Mouse (Mus musculus): ENCODE data around the gene Exosc8. TPM values are rescaled to one million over a fixed set of nuclear protein-coding genes. Genes with fewer than 3 reads are reported as not detected.
"Not testable (repeated sequence)": the region's sequence is repeated elsewhere in the genome, so short reads cannot be mapped to it uniquely, and the experiment has no call there.

Exosc8 gene
- polyA plus RNA-seq, 1 experiment from 2014 or later, result 70.1 TPM

DNA sequence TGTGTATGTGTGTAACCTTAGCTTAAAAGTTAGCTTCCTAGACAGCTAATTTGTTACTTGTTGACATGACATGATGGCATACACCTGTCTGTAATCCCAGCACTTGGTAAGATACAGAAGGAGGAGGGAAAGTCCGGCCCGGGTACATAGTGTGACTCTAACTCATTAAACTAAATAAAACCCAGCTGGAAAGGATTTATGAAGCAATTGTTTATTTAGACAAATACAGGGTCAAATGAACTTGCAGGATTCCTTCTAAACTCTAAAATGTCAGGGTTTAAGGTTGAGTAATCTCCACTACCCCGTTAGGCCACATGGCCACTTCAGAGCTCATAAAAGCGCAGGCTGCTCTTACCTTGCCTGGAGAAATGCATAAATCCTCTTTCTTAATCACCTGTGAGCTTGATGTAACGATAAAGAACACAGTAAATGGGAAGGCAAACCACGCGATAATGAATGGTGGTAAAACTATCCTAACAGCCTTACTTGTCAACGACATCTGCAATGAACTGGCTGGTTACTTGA, 3.5 kb downstream of the Exosc8 start:
- H3K27ac ChIP-seq (replicated peaks), result no peak overlapping the region
- no peak overlapping the region for H3K4me2 ChIP-seq
- H3K9me3 ChIP-seq, result no peaks in the 10 kb centered on the region
- WGBS, result 92% methylated on average over 8 of the region's 8 CpGs
- no peaks in the 10 kb centered on the region for H3K27me3 ChIP-seq
- no peak for ATAC-seq (ENCODE audit: low FRiP score, low read depth)
- H3K4me3 ChIP-seq, result no peak overlapping the region
- no peak overlapping the region for H3K9ac ChIP-seq
- peaks cover 49% of the 10 kb centered on the region for H3K36me3 ChIP-seq
- H3K4me1 ChIP-seq (replicated peaks), result peaks cover 23% of the 10 kb centered on the region

DNA sequence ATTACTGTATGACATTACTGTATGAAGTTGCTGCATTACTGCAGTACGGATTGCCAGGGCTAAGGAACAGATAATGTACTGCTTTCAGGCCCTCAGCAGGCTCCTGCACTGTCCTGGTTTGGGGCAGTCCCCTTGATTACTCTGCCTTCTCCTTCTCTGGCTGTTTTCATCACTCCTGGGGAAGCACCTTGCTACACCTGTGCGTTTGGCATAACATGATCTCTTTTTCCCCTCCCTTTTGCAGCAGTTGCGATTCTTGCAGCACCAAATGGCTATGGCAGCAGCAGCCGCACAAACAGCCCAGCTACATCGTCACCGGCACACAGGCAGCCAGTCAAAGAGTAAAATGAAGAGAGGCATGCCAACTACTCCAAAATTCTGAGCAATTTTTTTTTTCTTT, 7.1 kb downstream of the Exosc8 start:
- WGBS, result 98% methylated on average over 6 of the region's 6 CpGs
- no peak overlapping the region for H3K4me2 ChIP-seq
- no peak for ATAC-seq (ENCODE audit: low FRiP score, low read depth)
- peaks cover 5% of the 10 kb centered on the region for H3K4me1 ChIP-seq (replicated peaks)
- H3K27ac ChIP-seq (replicated peaks), result no peak overlapping the region
- no peaks in the 10 kb centered on the region for H3K27me3 ChIP-seq
- H3K36me3 ChIP-seq, result peaks cover 60% of the 10 kb centered on the region
- H3K4me3 ChIP-seq, result no peak overlapping the region
- H3K9ac ChIP-seq, result no peak overlapping the region
- no peaks in the 10 kb centered on the region for H3K9me3 ChIP-seq

DNA sequence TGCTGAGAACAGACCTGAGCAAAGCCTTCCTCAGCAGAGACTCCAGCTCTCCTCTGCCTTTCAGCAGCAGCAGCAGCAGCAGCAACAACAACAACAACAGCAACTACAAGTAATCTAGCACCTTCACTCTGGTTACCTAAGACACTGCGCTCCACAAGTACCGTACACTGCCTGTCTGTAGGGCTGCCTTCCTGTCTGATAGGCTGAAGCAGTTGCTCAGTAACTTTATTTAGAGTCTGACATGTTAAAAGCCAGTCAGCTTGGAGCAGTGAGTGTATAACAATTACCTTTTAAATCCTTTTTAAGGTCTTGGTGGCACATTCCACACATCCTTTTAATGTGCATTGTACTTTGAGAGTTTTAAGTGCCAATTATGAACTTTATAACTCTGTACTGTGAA, 7.6 kb downstream of the Exosc8 start:
- Histone ChIP-seq H3K4me1 (replicated peaks) (no peaks in the 10 kb centered on the region), H3K9me3 (no peaks in the 10 kb centered on the region), H3K4me2 (no peak overlapping the region), H3K9ac (no peak overlapping the region), H3K27me3 (no peaks in the 10 kb centered on the region), H3K4me3 (no peak overlapping the region), H3K27ac (replicated peaks) (no peak overlapping the region), H3K36me3 (peaks cover 65% of the 10 kb centered on the region)
- 90% methylated on average over 2 of the region's 2 CpGs for WGBS
- no peak for ATAC-seq (ENCODE audit: low FRiP score, low read depth)

GRCm38 (mm10) chr3:54725344-54725743, 9.8 kb downstream of the Exosc8 start:
- WGBS, result 91% methylated on average over 2 of the region's 2 CpGs

DNA sequence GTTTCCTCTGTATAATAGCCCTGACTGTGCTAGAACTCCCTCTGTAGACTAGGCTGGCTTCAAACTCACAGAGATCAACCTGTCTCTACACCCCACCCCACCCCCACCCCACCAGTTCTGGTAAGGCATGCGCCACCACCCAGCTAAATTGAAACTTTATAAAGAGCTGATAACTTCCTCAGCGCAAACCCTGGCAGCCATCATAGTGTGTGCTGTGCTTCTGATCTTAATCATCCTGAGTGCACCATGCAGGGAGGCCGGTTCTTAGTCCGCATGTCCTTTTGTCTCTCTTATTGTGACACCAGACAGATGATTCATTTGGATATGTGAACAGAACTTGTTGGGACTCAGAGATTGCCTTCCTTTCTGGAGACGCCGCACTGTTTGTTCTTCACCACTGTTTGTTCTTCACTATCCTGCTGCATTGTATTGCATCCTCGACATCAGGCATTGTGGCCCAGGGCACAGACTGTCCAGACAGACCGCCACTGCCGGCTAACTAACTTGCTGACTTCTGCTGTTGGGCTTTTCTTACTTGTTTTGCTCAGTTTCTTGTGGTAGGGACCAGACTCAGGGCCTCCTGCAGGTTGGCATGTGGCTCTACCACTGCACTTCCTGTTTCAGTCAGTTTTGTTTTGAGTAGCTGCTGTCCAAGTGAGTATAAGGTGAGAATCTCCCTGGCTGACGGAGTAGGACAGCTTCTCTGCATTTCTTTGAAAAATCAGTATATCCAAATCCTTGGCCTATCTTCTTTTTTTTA, 11.3 kb downstream of the Exosc8 start:
- no peak overlapping the region for H3K9ac ChIP-seq
- H3K4me3 ChIP-seq, result no peak overlapping the region
- H3K4me2 ChIP-seq, result no peak overlapping the region
- H3K9me3 ChIP-seq, result no peaks in the 10 kb centered on the region
- no peak overlapping the region for H3K27ac ChIP-seq (replicated peaks)
- no peaks in the 10 kb centered on the region for H3K4me1 ChIP-seq (replicated peaks)
- H3K27me3 ChIP-seq, result no peaks in the 10 kb centered on the region
- H3K36me3 ChIP-seq, result peaks cover 60% of the 10 kb centered on the region
- 77% methylated on average over 10 of the region's 10 CpGs for WGBS
- ATAC-seq (ENCODE audit: low FRiP score, low read depth), result no peak

More at GRCm38 (mm10) chr3:54725344-54725743, 9.8 kb downstream of the Exosc8 start:
- Histone ChIP-seq H3K4me2 (no peak overlapping the region), H3K27me3 (no peaks in the 10 kb centered on the region), H3K4me3 (no peak overlapping the region), H3K4me1 (replicated peaks) (no peaks in the 10 kb centered on the region), H3K36me3 (peaks cover 67% of the 10 kb centered on the region), H3K9ac (no peak overlapping the region), H3K27ac (replicated peaks) (no peak overlapping the region), H3K9me3 (no peaks in the 10 kb centered on the region)
- ATAC-seq (ENCODE audit: low FRiP score, low read depth), result no peak

DNA sequence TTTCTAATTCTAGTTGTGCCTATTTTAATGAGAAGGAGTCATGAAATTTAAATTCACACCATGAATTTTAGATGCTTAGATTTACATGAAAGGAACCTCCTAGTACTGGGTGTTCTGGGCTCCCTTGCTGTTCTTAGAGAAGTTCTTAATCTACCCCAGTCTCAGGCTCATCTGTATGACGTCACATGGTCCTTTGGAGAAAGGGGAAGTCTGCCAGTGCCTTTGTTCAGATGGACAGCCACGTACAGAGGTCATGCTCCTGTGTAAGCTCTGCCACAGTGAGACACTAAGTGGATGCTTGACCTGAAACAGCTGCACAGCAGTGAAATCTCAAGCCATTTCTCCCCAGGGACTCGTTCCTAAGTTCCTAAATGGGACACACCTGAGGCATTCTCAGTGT, 16.2 kb downstream of the Exosc8 start:
- WGBS, result 50% methylated on average over 3 of the region's 3 CpGs
- Histone ChIP-seq H3K27me3 (no peaks in the 10 kb centered on the region), H3K4me1 (replicated peaks) (no peaks in the 10 kb centered on the region), H3K36me3 (peaks cover 73% of the 10 kb centered on the region), H3K9ac (no peak overlapping the region), H3K9me3 (no peaks in the 10 kb centered on the region), H3K4me2 (no peak overlapping the region), H3K27ac (replicated peaks) (no peak overlapping the region), H3K4me3 (no peak overlapping the region)
- no peak for ATAC-seq (ENCODE audit: low FRiP score, low read depth)

- Histone ChIP-seq H3K9ac (no peak overlapping the region), H3K4me1 (replicated peaks) (no peaks in the 10 kb centered on the region), H3K36me3 (peaks cover 67% of the 10 kb centered on the region), H3K27me3 (no peaks in the 10 kb centered on the region), H3K9me3 (no peaks in the 10 kb centered on the region), H3K4me2 (no peak overlapping the region), H3K4me3 (no peak overlapping the region), H3K27ac (replicated peaks) (no peak overlapping the region)
- WGBS, result 65% methylated on average over 6 of the region's 6 CpGs
- no peak for ATAC-seq (ENCODE audit: low FRiP score, low read depth)
These were observed 17.8 kb downstream of the Exosc8 start for GRCm38 (mm10) chr3:54717348-54717747.

DNA sequence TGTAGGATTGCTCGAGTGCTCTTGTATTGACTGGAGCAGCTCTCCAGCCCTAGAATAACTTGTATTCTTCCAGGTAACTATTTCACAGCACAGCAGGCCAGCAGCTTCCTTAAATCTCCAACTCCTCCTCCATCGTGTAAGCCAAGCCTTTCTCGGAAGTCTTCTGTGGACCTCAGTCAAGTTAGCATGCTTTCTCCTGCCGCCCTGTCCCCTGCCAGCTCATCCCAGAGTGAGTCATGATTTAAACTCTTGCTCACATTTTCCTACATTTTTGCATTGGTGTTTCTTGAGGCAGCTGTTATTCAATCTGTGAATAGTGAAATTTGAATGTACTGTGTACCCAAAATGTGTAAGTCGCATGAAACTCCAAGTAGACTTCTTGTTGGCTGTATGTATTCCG, 19.7 kb downstream of the Exosc8 start:
- Histone ChIP-seq H3K36me3 (peaks cover 70% of the 10 kb centered on the region), H3K4me2 (no peak overlapping the region), H3K9me3 (no peaks in the 10 kb centered on the region), H3K4me1 (replicated peaks) (no peaks in the 10 kb centered on the region), H3K9ac (no peak overlapping the region), H3K4me3 (no peak overlapping the region), H3K27ac (replicated peaks) (no peak overlapping the region), H3K27me3 (no peaks in the 10 kb centered on the region)
- 93% methylated on average over 6 of the region's 6 CpGs for WGBS
- ATAC-seq (ENCODE audit: low FRiP score, low read depth), result no peak

DNA sequence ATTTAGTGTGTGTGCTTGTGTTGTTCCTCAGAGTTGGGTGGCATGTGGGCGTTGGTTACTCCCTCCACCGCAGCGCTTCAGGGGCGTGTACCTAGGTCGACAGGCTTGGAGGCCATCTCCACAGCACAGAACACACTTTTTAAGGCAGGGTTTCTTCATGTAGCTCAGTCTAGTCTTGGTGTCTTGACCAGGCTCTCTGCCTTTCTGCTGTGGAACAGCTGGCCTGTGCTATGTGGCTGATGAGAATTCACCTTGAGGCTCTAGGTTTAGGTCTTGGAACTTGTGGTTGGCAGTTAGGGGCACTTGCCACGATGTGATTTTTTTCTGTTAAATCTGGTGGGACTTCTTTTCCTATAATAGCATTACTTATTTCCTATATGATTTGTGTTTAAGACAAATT, 20.9 kb downstream of the Exosc8 start, which contains the start of gene Gm21958:
TSS of gene Gm21958 (minus strand) at position 101 of the 400 bp plus-strand sequence.
- H3K9me3 ChIP-seq, result no peaks in the 10 kb centered on the region
- no peak for ATAC-seq (ENCODE audit: low FRiP score, low read depth)
- no peaks in the 10 kb centered on the region for H3K27me3 ChIP-seq
- H3K4me2 ChIP-seq, result no peak within 1 kb of the TSS
- H3K4me3 ChIP-seq, result no peak within 1 kb of the TSS
- no peak within 1 kb of the TSS for H3K9ac ChIP-seq
- H3K27ac ChIP-seq (replicated peaks), result no peak within 1 kb of the TSS
- WGBS, result 94% methylated on average over 6 of the region's 6 CpGs
- peaks cover 77% of the 10 kb centered on the region for H3K36me3 ChIP-seq
- H3K4me1 ChIP-seq (replicated peaks), result no peaks in the 10 kb centered on the region

DNA sequence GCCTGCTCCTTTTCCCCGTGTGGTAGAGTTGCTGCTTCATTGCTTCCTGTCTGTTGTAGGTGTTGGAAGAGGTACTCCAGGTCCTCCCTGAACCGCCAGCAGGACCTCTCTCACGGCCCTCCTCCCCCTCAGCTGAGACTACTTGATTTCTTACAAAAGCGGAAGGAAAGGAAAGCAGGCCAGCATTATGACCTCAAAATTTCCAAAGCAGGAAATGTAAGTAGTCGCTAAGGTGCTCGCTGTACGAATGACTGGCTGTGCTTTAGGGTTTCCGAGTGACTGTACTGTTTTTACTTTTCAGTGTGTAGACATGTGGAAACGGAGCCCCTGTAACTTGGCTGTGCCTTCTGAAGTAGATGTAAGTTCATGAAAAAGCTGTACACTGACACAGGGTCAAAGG, 26.2 kb downstream of the Exosc8 start:
- H3K9me3 ChIP-seq, result no peaks in the 10 kb centered on the region
- H3K4me2 ChIP-seq, result no peak overlapping the region
- ATAC-seq (ENCODE audit: low FRiP score, low read depth), result no peak
- H3K9ac ChIP-seq, result no peak overlapping the region
- no peak overlapping the region for H3K4me3 ChIP-seq
- peaks cover 76% of the 10 kb centered on the region for H3K36me3 ChIP-seq
- H3K27ac ChIP-seq (replicated peaks), result no peak overlapping the region
- H3K4me1 ChIP-seq (replicated peaks), result no peaks in the 10 kb centered on the region
- WGBS, result 90% methylated on average over 9 of the region's 9 CpGs
- no peaks in the 10 kb centered on the region for H3K27me3 ChIP-seq

- not testable (repeated sequence) for H3K27me3 ChIP-seq; H3K4me2 ChIP-seq; H3K9me3 ChIP-seq; ATAC-seq (ENCODE audit: low FRiP score, low read depth); H3K4me1 ChIP-seq (replicated peaks); H3K27ac ChIP-seq (replicated peaks); H3K9ac ChIP-seq; H3K4me3 ChIP-seq
- WGBS, result 97% methylated on average over 8 of the region's 8 CpGs
- peaks cover 64% of the 10 kb centered on the region for H3K36me3 ChIP-seq
These were observed 31.1 kb downstream of the Exosc8 start for GRCm38 (mm10) chr3:54704106-54704505.

DNA sequence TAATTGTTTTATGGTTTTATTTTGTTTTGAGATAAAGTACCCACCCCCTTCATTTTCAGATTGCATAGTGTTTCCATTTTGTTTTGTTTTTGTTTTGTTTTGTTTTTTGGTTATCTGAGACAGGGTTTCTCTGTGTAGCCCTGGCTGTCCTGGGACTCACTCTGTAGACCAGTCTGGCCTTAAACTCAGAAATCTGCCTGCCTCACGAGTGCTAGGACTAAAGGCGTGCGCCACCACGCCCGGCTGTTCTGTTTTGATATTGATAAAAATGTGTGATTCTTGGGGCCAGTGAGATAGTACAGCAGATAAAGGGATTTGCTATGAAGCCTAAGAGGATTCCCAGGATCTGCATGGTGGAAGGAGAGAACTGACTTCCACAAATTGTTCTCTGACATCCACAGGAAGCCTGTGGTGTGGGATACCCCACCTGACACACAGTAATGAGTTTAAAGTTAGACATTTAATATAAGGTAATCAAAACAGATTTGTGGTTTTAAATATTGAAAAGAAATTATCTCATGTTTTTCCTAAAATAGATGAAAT, 35.4 kb downstream of the Exosc8 start:
- peaks cover 56% of the 10 kb centered on the region for H3K36me3 ChIP-seq
- no peak overlapping the region for H3K27ac ChIP-seq (replicated peaks)
- no peak overlapping the region for H3K4me2 ChIP-seq
- 93% methylated on average over 5 of the region's 5 CpGs for WGBS
- no peak overlapping the region for H3K4me3 ChIP-seq
- no peaks in the 10 kb centered on the region for H3K4me1 ChIP-seq (replicated peaks)
- no peaks in the 10 kb centered on the region for H3K27me3 ChIP-seq
- H3K9me3 ChIP-seq, result no peaks in the 10 kb centered on the region
- ATAC-seq (ENCODE audit: low FRiP score, low read depth), result no peak
- no peak overlapping the region for H3K9ac ChIP-seq

All from hindbrain, embryonic 15.5 days (tissue).